In genomic region chr3:144719901-144720747, GRCm38 (mm10) we compare ENCODE assay signal across 7 mouse cellular contexts. TPM values are rescaled to one million over a fixed set of nuclear protein-coding genes. Genes with fewer than 3 reads are reported as not detected.
DNase-seq lines count a peak whose midpoint lies in the region; ATAC-seq and TF ChIP-seq lines count a peak whose summit lies in the region.

Gene Sh3glb1 (minus strand): TSS chr3:144720335.

- peak; percentile 86 for ATAC-seq in embryonic facial prominence, embryonic 12.5 days (ENCODE audit: insufficient number of reproducible peaks, insufficient read depth, low FRiP score, low TSS enrichment)
- peak; percentile 90 for ATAC-seq in limb, embryonic 12.5 days (ENCODE audit: insufficient number of reproducible peaks, insufficient read depth, low FRiP score, low TSS enrichment, low read depth)
- ATAC-seq in midbrain, embryonic 15.5 days (replicated peaks) = peak; percentile 94

- peak within 1 kb of the TSS; percentile 74 for H3K4me2 ChIP-seq in embryonic facial prominence, embryonic 12.5 days (replicated peaks)
- H3K4me2 ChIP-seq in limb, embryonic 12.5 days = peak within 1 kb of the TSS; percentile 72
- H3K4me2 ChIP-seq in midbrain, embryonic 15.5 days = peak within 1 kb of the TSS; percentile 92

- no peaks in the 10 kb centered on the region for H3K27me3 ChIP-seq in embryonic facial prominence, embryonic 12.5 days
- H3K27me3 ChIP-seq in kidney, adult 2 months (replicated peaks; ENCODE audit: control insufficient read depth, insufficient read depth, low read length) = no peaks in the 10 kb centered on the region
- H3K27me3 ChIP-seq in limb, embryonic 12.5 days = no peaks in the 10 kb centered on the region
- no peaks in the 10 kb centered on the region for H3K27me3 ChIP-seq in midbrain, embryonic 15.5 days (replicated peaks)
- H3K27me3 ChIP-seq in spleen, adult 2 months (ENCODE audit: control insufficient read depth, insufficient read depth, low read length) = no peaks in the 10 kb centered on the region

- no peaks in the 10 kb centered on the region for H3K9me3 ChIP-seq in embryonic facial prominence, embryonic 12.5 days
- no peaks in the 10 kb centered on the region for H3K9me3 ChIP-seq in limb, embryonic 12.5 days
- H3K9me3 ChIP-seq in midbrain, embryonic 15.5 days = no peaks in the 10 kb centered on the region

- DNase-seq in adrenal gland, postnatal 25 days = peak; percentile 100
- DNase-seq in heart, adult 18-20 months = peak; percentile 96 to 99
- DNase-seq in kidney, adult 2 months = peak; percentile 97
- peak; percentile 82 to 97 for DNase-seq in spleen, adult 2 months (ENCODE audit: low read depth in 1 of 2, low spot score in 2 of 2)

- 1% methylated on average over 71 of the region's 98 CpGs for WGBS in embryonic facial prominence, embryonic 12.5 days
- WGBS in kidney, adult 2 months = 2% methylated on average over 80 of the region's 98 CpGs
- under 1% methylated on average over 80 of the region's 98 CpGs for WGBS in limb, embryonic 12.5 days
- 2% methylated on average over 72 of the region's 98 CpGs for WGBS in midbrain, embryonic 15.5 days
- WGBS in spleen, adult 2 months = under 1% methylated on average over 57 of the region's 98 CpGs

- H3K4me3 ChIP-seq in embryonic facial prominence, embryonic 12.5 days = peak within 1 kb of the TSS; percentile 88
- H3K4me3 ChIP-seq in kidney, adult 2 months (ENCODE audit: insufficient read depth, low read depth, low read length) = peak within 1 kb of the TSS; percentile 98
- H3K4me3 ChIP-seq in limb, embryonic 12.5 days (replicated peaks) = peak within 1 kb of the TSS; percentile 90
- peak within 1 kb of the TSS; percentile 83 for H3K4me3 ChIP-seq in midbrain, embryonic 15.5 days
- H3K4me3 ChIP-seq in spleen, adult 2 months (ENCODE audit: extremely low read depth, insufficient read depth, insufficient read length) = peak within 1 kb of the TSS; percentile 96

- H3K36me3 ChIP-seq in embryonic facial prominence, embryonic 12.5 days = no peaks in the 10 kb centered on the region
- no peaks in the 10 kb centered on the region for H3K36me3 ChIP-seq in kidney, adult 2 months (ENCODE audit: control insufficient read depth, insufficient read depth, low read length)
- no peaks in the 10 kb centered on the region for H3K36me3 ChIP-seq in limb, embryonic 12.5 days
- H3K36me3 ChIP-seq in midbrain, embryonic 15.5 days (replicated peaks) = no peaks in the 10 kb centered on the region
- no peaks in the 10 kb centered on the region for H3K36me3 ChIP-seq in spleen, adult 2 months (ENCODE audit: control insufficient read depth, insufficient read depth, low read length)

- peak within 1 kb of the TSS; percentile 91 for H3K9ac ChIP-seq in embryonic facial prominence, embryonic 12.5 days
- peak within 1 kb of the TSS; percentile 90 for H3K9ac ChIP-seq in limb, embryonic 12.5 days (replicated peaks)
- H3K9ac ChIP-seq in midbrain, embryonic 15.5 days = peak within 1 kb of the TSS; percentile 88

- H3K4me1 ChIP-seq in embryonic facial prominence, embryonic 12.5 days = peaks cover 14% of the 10 kb centered on the region
- peaks cover 22% of the 10 kb centered on the region for H3K4me1 ChIP-seq in kidney, adult 2 months (ENCODE audit: control insufficient read depth, insufficient read depth, low read length)
- peaks cover 37% of the 10 kb centered on the region for H3K4me1 ChIP-seq in limb, embryonic 12.5 days (replicated peaks)
- peaks cover 37% of the 10 kb centered on the region for H3K4me1 ChIP-seq in midbrain, embryonic 15.5 days
- H3K4me1 ChIP-seq in spleen, adult 2 months (ENCODE audit: control insufficient read depth, insufficient read depth, insufficient read length) = peaks cover 10% of the 10 kb centered on the region

- peak within 1 kb of the TSS; percentile 99 for H3K27ac ChIP-seq in embryonic facial prominence, embryonic 12.5 days
- peak within 1 kb of the TSS; percentile 98 for H3K27ac ChIP-seq in kidney, adult 2 months (ENCODE audit: insufficient read depth, low read depth, low read length)
- peak within 1 kb of the TSS; percentile 99 for H3K27ac ChIP-seq in limb, embryonic 12.5 days
- H3K27ac ChIP-seq in midbrain, embryonic 15.5 days = peak within 1 kb of the TSS; percentile 98
- peak within 1 kb of the TSS; percentile 98 for H3K27ac ChIP-seq in spleen, adult 2 months (ENCODE audit: insufficient read depth, low read length)

- TF ChIP-seq CTCF in kidney, adult 2 months (conservative IDR thresholded peaks at IDR 0.05; ENCODE audit: insufficient read depth, insufficient read length, low read depth, low read length) = peak; percentile 90
- TF ChIP-seq CTCF in spleen, adult 2 months (IDR thresholded peaks at IDR 0.05; ENCODE audit: extremely low read depth, insufficient read depth, insufficient read length, insufficient replicate concordance) = peak; percentile 98

- no peak for TF ChIP-seq POLR2A in kidney, adult 2 months (IDR thresholded peaks at IDR 0.05; ENCODE audit: low read depth, low read length)
- 0 out of 2 replicates have a peak, but pooled peaks have one; percentile 4 for TF ChIP-seq POLR2A in spleen, adult 2 months (IDR thresholded peaks at IDR 0.05; ENCODE audit: low read depth, low read length)

RNA-seq across cellular contexts. Expression of gene Sh3glb1, which starts in this region (rescaled TPM):
- 180 and 199 TPM in 2 replicates for total RNA-seq in adrenal gland, postnatal 25 days (2021)
- 93.7 and 99.2 TPM in 2 replicates for polyA plus RNA-seq in embryonic facial prominence, embryonic 12.5 days (2016; fragmentation: Nextera tagmentation; extraction: Ambion mirVana)
- 100 to 1,000 TPM; 360 to 371 TPM for total RNA-seq in heart, adult 18-20 months (2021)
- polyA plus RNA-seq in kidney, adult 2 months (2012; rRNA removed) = 15.9 and 23.8 TPM in 2 replicates
- polyA plus RNA-seq in limb, embryonic 12.5 days (2016; fragmentation: Nextera tagmentation; extraction: Ambion mirVana) = 101 and 103 TPM in 2 replicates
- 96.5 and 108 TPM in 2 replicates for polyA plus RNA-seq in midbrain, embryonic 15.5 days (2015; fragmentation: Nextera tagmentation; extraction: Ambion mirVana)
- polyA plus RNA-seq in spleen, adult 2 months (2012; rRNA removed) = 19.3 and 22.1 TPM in 2 replicates

Comparison
In these comparisons a context has a peak if more than half of its experiments do, and no peak if none do; other contexts are left out.
1. Peak in every context shown above with its lines: DNase-seq, ATAC-seq, H3K4me3 ChIP-seq and H3K27ac ChIP-seq.